Mouse (Mus musculus) MEL (cell line): ENCODE measurements around the gene Gfm1.

Experiments used
- CTCF ChIP-seq, 3 experiments: IDR thresholded peaks in 2 of 3; conservative IDR thresholded peaks in 1 of 3; 2 replicates each; pipeline ENCODE4 v1.5.1; 2011 to 2012; ENCODE audit warnings: low read length in 3 of 3, low read depth in 2 of 3, mild to moderate bottlenecking in 2 of 3, improper control_type of control experiment in 1 of 3, inconsistent platforms in 1 of 3, mixed read lengths in 1 of 3, moderate library complexity in 1 of 3; ENCODE audit not compliant: control insufficient read depth in 1 of 3, insufficient read depth in 1 of 3, poor library complexity in 1 of 3, severe bottlenecking in 1 of 3
- EP300 ChIP-seq, 2 experiments: IDR thresholded peaks; 2 replicates each; pipeline ENCODE4 v1.6.1; 2011; ENCODE audit warnings: improper control_type of control experiment in 2 of 2, low read length in 2 of 2, low read depth in 1 of 2, mild to moderate bottlenecking in 1 of 2
- POLR2AphosphoS2 ChIP-seq: IDR thresholded peaks from 2 replicates; pipeline ENCODE4 v1.6.1; 2011; ENCODE audit warnings: low read length, improper control_type of control experiment
- TAL1 ChIP-seq: IDR thresholded peaks from 2 replicates; pipeline ENCODE4 v1.6.1; 2012; ENCODE audit warnings: mild to moderate bottlenecking, inconsistent platforms, low read length, moderate library complexity, mixed read lengths
- ZNF384 ChIP-seq: IDR thresholded peaks from 2 replicates; pipeline ENCODE4 v1.6.1; 2012; ENCODE audit warnings: low read depth, mild to moderate bottlenecking, inconsistent platforms, low read length, improper control_type of control experiment

GRCm38 (mm10) chr3:67490156-67490555, 60.3 kb downstream of the Gfm1 start:
- TF ChIP-seq EP300 (IDR thresholded peaks at IDR 0.05; ENCODE audit: low read depth in 1 of 2, low read length in 2 of 2) = no peak
- no peak for TF ChIP-seq CTCF (IDR thresholded peaks at IDR 0.05 in 2 of 3, conservative IDR thresholded peaks at IDR 0.05 in 1 of 3; ENCODE audit: control insufficient read depth in 1 of 3, insufficient read depth in 1 of 3, low read depth in 2 of 3, low read length in 3 of 3, poor library complexity in 1 of 3, severe bottlenecking in 1 of 3)
- no peak for TF ChIP-seq ZNF384
- TF ChIP-seq TAL1 = no peak
- TF ChIP-seq POLR2AphosphoS2 = no peak
